Mouse (Mus musculus) hindbrain, embryonic 10.5 days (tissue): ENCODE measurements at regions not wholly inside any gene's neighbourhood (a gene's known extent, or its start where the extent isn't known, plus 50 kb on each side); places are given as distances from the start of the nearest gene placed in this dataset.

ENCODE experiments used
- DNase-seq: peaks from one replicate; pipeline ENCODE4 v3.0.0-alpha.2; 2017; ENCODE audit warnings: low spot score
- H3K27ac ChIP-seq: fragments of 300-500 bp; sonication (generic); 2 replicates; pipeline ENCODE4 v1.5.1; 2016; ENCODE audit warnings: mild to moderate bottlenecking, moderate library complexity
- H3K27me3 ChIP-seq: fragments of 300-500 bp; sonication (generic); 2 replicates; pipeline ENCODE4 v1.6.1; 2016; ENCODE audit warnings: mild to moderate bottlenecking; ENCODE audit not compliant: poor library complexity, insufficient read depth, severe bottlenecking
- H3K36me3 ChIP-seq: fragments of 300-500 bp; sonication (generic); 2 replicates; pipeline ENCODE4 v1.6.1; 2016; ENCODE audit warnings: mild to moderate bottlenecking, moderate library complexity
- H3K4me1 ChIP-seq: fragments of 300-500 bp; sonication (generic); replicated peaks from 2 replicates; pipeline ENCODE4 v1.6.1; 2016; ENCODE audit warnings: mild to moderate bottlenecking
- H3K4me3 ChIP-seq: fragments of 300-500 bp; sonication (generic); 2 replicates; pipeline ENCODE4 v1.5.1; 2016; ENCODE audit warnings: mild to moderate bottlenecking, moderate library complexity
- H3K9me3 ChIP-seq: fragments of 300-500 bp; sonication (generic); 2 replicates; pipeline ENCODE4 v1.6.1; 2016; ENCODE audit warnings: mild to moderate bottlenecking, moderate library complexity
- WGBS: fragments of 180-500 bp; shearing (Covaris S2); methylation state at CpG from one replicate; pipeline ENCODE4 v1.1.7; 2016; 5-methylcytosine and 5-hydroxymethylcytosine counted together

GRCm38 (mm10) chr11:17743821-17744220 lies 209.9 kb downstream of the Etaa1 start:
- Histone ChIP-seq H3K27ac (no peak overlapping the region), H3K4me1 (no peaks in the 10 kb centered on the region), H3K4me3 (no peak overlapping the region), H3K27me3 (no peaks in the 10 kb centered on the region), H3K36me3 (no peaks in the 10 kb centered on the region), H3K9me3 (no peaks in the 10 kb centered on the region)
- DNase-seq, result no peak
- WGBS, result 96% methylated on average over 1 of the region's 1 CpGs

GRCm38 (mm10) chr11:17750345-17750744 lies 203.3 kb downstream of the Etaa1 start:
- WGBS, result 24% methylated on average over 6 of the region's 6 CpGs
- Histone ChIP-seq H3K27ac (no peak overlapping the region), H3K27me3 (no peaks in the 10 kb centered on the region), H3K4me1 (peaks cover 9% of the 10 kb centered on the region), H3K36me3 (no peaks in the 10 kb centered on the region), H3K9me3 (no peaks in the 10 kb centered on the region), H3K4me3 (no peak overlapping the region)
- DNase-seq, result peak; percentile 20

- no peaks in the 10 kb centered on the region for H3K36me3 ChIP-seq
- no peaks in the 10 kb centered on the region for H3K9me3 ChIP-seq
- H3K27ac ChIP-seq, result no peak overlapping the region
- H3K4me1 ChIP-seq, result no peaks in the 10 kb centered on the region
- DNase-seq, result no peak
- H3K4me3 ChIP-seq, result no peak overlapping the region
- WGBS, result 64% methylated on average over 2 of the region's 2 CpGs
- no peaks in the 10 kb centered on the region for H3K27me3 ChIP-seq
Observed at GRCm38 (mm10) chr11:17759224-17759623, 194.5 kb downstream of the Etaa1 start.

GRCm38 (mm10) chr11:17763411-17763810 lies 190.3 kb downstream of the Etaa1 start:
- Histone ChIP-seq H3K27ac (no peak overlapping the region), H3K4me1 (no peaks in the 10 kb centered on the region), H3K4me3 (no peak overlapping the region), H3K27me3 (no peaks in the 10 kb centered on the region), H3K9me3 (no peaks in the 10 kb centered on the region), H3K36me3 (no peaks in the 10 kb centered on the region)
- DNase-seq, result no peak
- 51% methylated on average over 1 of the region's 1 CpGs for WGBS

GRCm38 (mm10) chr11:17764146-17764545 lies 189.5 kb downstream of the Etaa1 start:
- no peak overlapping the region for H3K27ac ChIP-seq
- no peak overlapping the region for H3K4me3 ChIP-seq

GRCm38 (mm10) chr11:17768345-17768759 lies 185.3 kb downstream of the Etaa1 start:
- no peak overlapping the region for H3K4me3 ChIP-seq
- no peaks in the 10 kb centered on the region for H3K9me3 ChIP-seq
- no peak overlapping the region for H3K27ac ChIP-seq
- no peaks in the 10 kb centered on the region for H3K36me3 ChIP-seq
- no peaks in the 10 kb centered on the region for H3K4me1 ChIP-seq
- no peak for DNase-seq
- H3K27me3 ChIP-seq, result no peaks in the 10 kb centered on the region

More at GRCm38 (mm10) chr11:17764146-17764545, 189.5 kb downstream of the Etaa1 start:
- no peaks in the 10 kb centered on the region for H3K9me3 ChIP-seq
- DNase-seq, result no peak
- H3K4me1 ChIP-seq, result no peaks in the 10 kb centered on the region
- H3K27me3 ChIP-seq, result no peaks in the 10 kb centered on the region
- H3K36me3 ChIP-seq, result no peaks in the 10 kb centered on the region

GRCm38 (mm10) chr11:17768837-17769466 lies 184.7 kb downstream of the Etaa1 start:
- no peaks in the 10 kb centered on the region for H3K4me1 ChIP-seq
- no peaks in the 10 kb centered on the region for H3K9me3 ChIP-seq
- H3K4me3 ChIP-seq, result no peak overlapping the region
- H3K36me3 ChIP-seq, result no peaks in the 10 kb centered on the region
- DNase-seq, result no peak
- H3K27ac ChIP-seq, result no peak overlapping the region
- no peaks in the 10 kb centered on the region for H3K27me3 ChIP-seq
- WGBS, result 77% methylated on average over 4 of the region's 4 CpGs

GRCm38 (mm10) chr11:17797632-17798031 lies 156.0 kb downstream of the Etaa1 start:
- no peak overlapping the region for H3K4me3 ChIP-seq
- DNase-seq, result no peak
- no peak overlapping the region for H3K27ac ChIP-seq
- no peaks in the 10 kb centered on the region for H3K9me3 ChIP-seq
- no peaks in the 10 kb centered on the region for H3K4me1 ChIP-seq
- no peaks in the 10 kb centered on the region for H3K27me3 ChIP-seq
- H3K36me3 ChIP-seq, result no peaks in the 10 kb centered on the region

- Histone ChIP-seq H3K4me3 (no peak overlapping the region), H3K36me3 (no peaks in the 10 kb centered on the region), H3K27me3 (no peaks in the 10 kb centered on the region), H3K4me1 (no peaks in the 10 kb centered on the region), H3K9me3 (no peaks in the 10 kb centered on the region), H3K27ac (no peak overlapping the region)
- WGBS, result 86% methylated on average over 3 of the region's 3 CpGs
- no peak for DNase-seq
Observed at GRCm38 (mm10) chr11:17807851-17808250, 145.8 kb downstream of the Etaa1 start.

GRCm38 (mm10) chr11:17811829-17812559 lies 141.7 kb downstream of the Etaa1 start:
- Histone ChIP-seq H3K4me3 (no peak overlapping the region), H3K4me1 (no peaks in the 10 kb centered on the region), H3K27me3 (no peaks in the 10 kb centered on the region), H3K9me3 (no peaks in the 10 kb centered on the region), H3K36me3 (no peaks in the 10 kb centered on the region), H3K27ac (no peak overlapping the region)
- DNase-seq, result no peak
- WGBS, result 82% methylated on average over 8 of the region's 8 CpGs

- 75% methylated on average over 2 of the region's 2 CpGs for WGBS
Observed at GRCm38 (mm10) chr11:17842642-17843041, 111.0 kb downstream of the Etaa1 start.

GRCm38 (mm10) chr11:17852405-17852804 lies 101.3 kb downstream of the Etaa1 start:
- DNase-seq, result no peak
- Histone ChIP-seq H3K36me3 (no peaks in the 10 kb centered on the region), H3K4me3 (no peak overlapping the region), H3K27me3 (no peaks in the 10 kb centered on the region), H3K9me3 (no peaks in the 10 kb centered on the region), H3K27ac (no peak overlapping the region), H3K4me1 (peaks cover 22% of the 10 kb centered on the region)
- WGBS, result 53% methylated on average over 7 of the region's 7 CpGs

More at GRCm38 (mm10) chr11:17842642-17843041, 111.0 kb downstream of the Etaa1 start:
- no peak overlapping the region for H3K27ac ChIP-seq
- H3K4me1 ChIP-seq, result no peaks in the 10 kb centered on the region
- H3K36me3 ChIP-seq, result no peaks in the 10 kb centered on the region
- no peaks in the 10 kb centered on the region for H3K9me3 ChIP-seq
- H3K27me3 ChIP-seq, result no peaks in the 10 kb centered on the region
- H3K4me3 ChIP-seq, result no peak overlapping the region
- DNase-seq, result no peak

- no peaks in the 10 kb centered on the region for H3K9me3 ChIP-seq
- H3K36me3 ChIP-seq, result no peaks in the 10 kb centered on the region
- WGBS, result 48% methylated on average over 8 of the region's 8 CpGs
- peak; percentile 25 for DNase-seq
- H3K4me3 ChIP-seq, result no peak overlapping the region
- peaks cover 22% of the 10 kb centered on the region for H3K4me1 ChIP-seq
- no peaks in the 10 kb centered on the region for H3K27me3 ChIP-seq
- H3K27ac ChIP-seq, result no peak overlapping the region
Observed at GRCm38 (mm10) chr11:17853246-17853804, 100.3 kb downstream of the Etaa1 start.
